Mouse (Mus musculus): ENCODE results near the gene Fsd1l.

Fsd1l gene

GRCm38 (mm10) chr4:53750391-53751120 lies 119.3 kb downstream of the Fsd1l start:
- DNase-seq: no peak
